Mouse (Mus musculus) liver, embryonic 13.5 days (tissue): ENCODE measurements around the gene Fscn2. TPM values are rescaled to one million over a fixed set of nuclear protein-coding genes. Genes with fewer than 3 reads are reported as not detected.

Experiments
- ATAC-seq: fragments of 200-750 bp; cut with Nextera tagmentation; 2 replicates; pipeline ENCODE4 v1.8.0; 2017; ENCODE audit warnings: low read depth, mild to moderate bottlenecking, moderate number of reproducible peaks, moderate library complexity
- DNase-seq: peaks from one replicate; pipeline ENCODE4 v3.0.0; 2022
- H3K27ac ChIP-seq: fragments of 300-500 bp; sonication (generic); 2 replicates; pipeline ENCODE4 v1.5.1; 2015; ENCODE audit warnings: moderate library complexity, mild to moderate bottlenecking, inconsistent platforms
- H3K27me3 ChIP-seq: fragments of 300-500 bp; sonication (generic); 2 replicates; pipeline ENCODE4 v1.6.1; 2015; ENCODE audit warnings: mild to moderate bottlenecking, inconsistent platforms
- H3K36me3 ChIP-seq: fragments of 300-500 bp; sonication (generic); 2 replicates; pipeline ENCODE4 v1.6.1; 2015; ENCODE audit warnings: mild to moderate bottlenecking, inconsistent platforms
- H3K4me1 ChIP-seq: fragments of 300-500 bp; sonication (generic); replicated peaks from 2 replicates; pipeline ENCODE4 v1.6.1; 2015; ENCODE audit warnings: inconsistent platforms
- H3K4me2 ChIP-seq: fragments of 300-500 bp; sonication (generic); 2 replicates; pipeline ENCODE4 v1.6.1; 2015; ENCODE audit warnings: inconsistent platforms, mild to moderate bottlenecking, moderate library complexity
- H3K4me3 ChIP-seq: fragments of 300-500 bp; sonication (generic); replicated peaks from 2 replicates; pipeline ENCODE4 v1.5.1; 2015; ENCODE audit warnings: mild to moderate bottlenecking, inconsistent platforms
- H3K9ac ChIP-seq: fragments of 300-500 bp; sonication (generic); 2 replicates; pipeline ENCODE4 v1.6.1; 2015; ENCODE audit warnings: mild to moderate bottlenecking, inconsistent platforms
- H3K9me3 ChIP-seq: fragments of 300-500 bp; sonication (generic); replicated peaks from 2 replicates; pipeline ENCODE4 v1.6.1; 2016; ENCODE audit warnings: inconsistent platforms
- WGBS: fragments of 180-500 bp; shearing (Covaris S2); methylation state at CpG from one replicate; pipeline ENCODE4 v1.1.7; 2015; ENCODE audit not compliant: insufficient replicate concordance; 5-methylcytosine and 5-hydroxymethylcytosine counted together
- polyA plus RNA-seq: library from polyadenylated mRNA; unstranded; fragments of >200 nt; fragmentation: Nextera tagmentation; extraction: Ambion mirVana; gene quantifications from 2 replicates; pipeline ENCODE4 v1.2.1, GENCODE M21; 2015

The Fscn2 gene
- polyA plus RNA-seq, 1 experiment from 2014 or later, result not detected

GRCm38 (mm10) chr11:120353500-120354303, 7.6 kb upstream of the Fscn2 start:
- Histone ChIP-seq H3K27me3 (peaks cover 29% of the 10 kb centered on the region), H3K4me3 (peak overlapping the region; percentile 51), H3K27ac (peak overlapping the region; percentile 93), H3K4me1 (peaks cover 97% of the 10 kb centered on the region), H3K4me2 (peak overlapping the region; percentile 78), H3K36me3 (no peaks in the 10 kb centered on the region), H3K9me3 (no peaks in the 10 kb centered on the region), H3K9ac (peak overlapping the region; percentile 79)
- DNase-seq (peak; percentile 93), ATAC-seq (peak; percentile 92)
- 5% methylated on average over 26 of the region's 26 CpGs for WGBS

- 72% methylated on average over 17 of the region's 17 CpGs for WGBS
- Histone ChIP-seq H3K4me1 (peaks cover 89% of the 10 kb centered on the region), H3K27me3 (peaks cover 23% of the 10 kb centered on the region), H3K9me3 (no peaks in the 10 kb centered on the region), H3K4me2 (peak overlapping the region; percentile 78), H3K36me3 (no peaks in the 10 kb centered on the region), H3K27ac (peak overlapping the region; percentile 93), H3K9ac (peak overlapping the region; percentile 79), H3K4me3 (peak overlapping the region; percentile 26)
- no peak for DNase-seq
- ATAC-seq, result no peak
Observed at GRCm38 (mm10) chr11:120354304-120355276, 6.7 kb upstream of the Fscn2 start.

GRCm38 (mm10) chr11:120355277-120356039, 5.9 kb upstream of the Fscn2 start:
- H3K4me2 ChIP-seq, result peak overlapping the region; percentile 78
- peak overlapping the region; percentile 79 for H3K9ac ChIP-seq
- no peaks in the 10 kb centered on the region for H3K36me3 ChIP-seq
- peaks cover 14% of the 10 kb centered on the region for H3K27me3 ChIP-seq
- H3K4me1 ChIP-seq, result peaks cover 80% of the 10 kb centered on the region
- peak overlapping the region; percentile 93 for H3K27ac ChIP-seq
- H3K9me3 ChIP-seq, result no peaks in the 10 kb centered on the region
- 41% methylated on average over 5 of the region's 5 CpGs for WGBS
- H3K4me3 ChIP-seq, result peak overlapping the region; percentile 26; the same call in 1 of the 2 replicates
- ATAC-seq, result peak; percentile 15; the same call in 1 of the 2 replicates
- peak; percentile 59 for DNase-seq

- H3K4me1 ChIP-seq, result peaks cover 71% of the 10 kb centered on the region
- no peaks in the 10 kb centered on the region for H3K9me3 ChIP-seq
- no peak overlapping the region for H3K9ac ChIP-seq
- ATAC-seq (no peak), DNase-seq (no peak)
- H3K4me3 ChIP-seq, result no peak overlapping the region
- no peaks in the 10 kb centered on the region for H3K36me3 ChIP-seq
- peak overlapping the region; percentile 93 for H3K27ac ChIP-seq
- no peak overlapping the region for H3K4me2 ChIP-seq
- peaks cover 9% of the 10 kb centered on the region; the same call in 1 of the 2 replicates for H3K27me3 ChIP-seq
- WGBS, result 81% methylated on average over 15 of the region's 15 CpGs
Observed at GRCm38 (mm10) chr11:120356319-120356840, 5.0 kb upstream of the Fscn2 start.

GRCm38 (mm10) chr11:120356900-120357299, 4.4 kb upstream of the Fscn2 start:
- Histone ChIP-seq H3K27me3 (peaks cover 5% of the 10 kb centered on the region; the same call in 1 of the 2 replicates), H3K4me2 (no peak overlapping the region), H3K4me1 (peaks cover 66% of the 10 kb centered on the region), H3K4me3 (no peak overlapping the region), H3K9ac (no peak overlapping the region), H3K27ac (peak overlapping the region; percentile 93), H3K9me3 (no peaks in the 10 kb centered on the region), H3K36me3 (no peaks in the 10 kb centered on the region)
- WGBS, result 80% methylated on average over 4 of the region's 4 CpGs
- DNase-seq, result no peak
- ATAC-seq, result no peak

GRCm38 (mm10) chr11:120357791-120358401, 3.4 kb upstream of the Fscn2 start:
- Histone ChIP-seq H3K4me2 (0 out of 2 replicates have a peak overlapping the region, but pooled peaks have one; percentile 9), H3K9me3 (no peaks in the 10 kb centered on the region), H3K27me3 (peaks cover 6% of the 10 kb centered on the region; the same call in 1 of the 2 replicates), H3K4me1 (peaks cover 56% of the 10 kb centered on the region), H3K36me3 (no peaks in the 10 kb centered on the region), H3K27ac (peak overlapping the region; percentile 26; the same call in 1 of the 2 replicates), H3K9ac (0 out of 2 replicates have a peak overlapping the region, but pooled peaks have one; percentile 2), H3K4me3 (no peak overlapping the region)
- ATAC-seq (no peak), DNase-seq (no peak)
- 37% methylated on average over 10 of the region's 10 CpGs for WGBS

GRCm38 (mm10) chr11:120359391-120359790, 1.9 kb upstream of the Fscn2 start:
- ATAC-seq (no peak), DNase-seq (no peak)
- Histone ChIP-seq H3K36me3 (no peaks in the 10 kb centered on the region), H3K27me3 (peaks cover 11% of the 10 kb centered on the region; the same call in 1 of the 2 replicates), H3K27ac (no peak overlapping the region), H3K4me1 (peaks cover 41% of the 10 kb centered on the region), H3K9ac (no peak overlapping the region), H3K9me3 (no peaks in the 10 kb centered on the region), H3K4me3 (no peak overlapping the region), H3K4me2 (no peak overlapping the region)
- 78% methylated on average over 6 of the region's 6 CpGs for WGBS

GRCm38 (mm10) chr11:120360062-120360461, 1.3 kb upstream of the Fscn2 start:
- Histone ChIP-seq H3K4me2 (no peak overlapping the region), H3K9me3 (no peaks in the 10 kb centered on the region), H3K4me3 (no peak overlapping the region), H3K36me3 (no peaks in the 10 kb centered on the region), H3K9ac (no peak overlapping the region), H3K27ac (no peak overlapping the region), H3K4me1 (peaks cover 34% of the 10 kb centered on the region), H3K27me3 (peaks cover 11% of the 10 kb centered on the region; the same call in 1 of the 2 replicates)
- DNase-seq (no peak), ATAC-seq (no peak)
- 45% methylated on average over 8 of the region's 8 CpGs for WGBS

- 69% methylated on average over 5 of the region's 5 CpGs for WGBS
- H3K4me3 ChIP-seq, result no peak overlapping the region
- ATAC-seq, result no peak
- H3K27me3 ChIP-seq, result peaks cover 11% of the 10 kb centered on the region; the same call in 1 of the 2 replicates
- no peak overlapping the region for H3K27ac ChIP-seq
- no peaks in the 10 kb centered on the region for H3K36me3 ChIP-seq
- H3K4me1 ChIP-seq, result peaks cover 27% of the 10 kb centered on the region
- no peaks in the 10 kb centered on the region for H3K9me3 ChIP-seq
- no peak overlapping the region for H3K4me2 ChIP-seq
- no peak overlapping the region for H3K9ac ChIP-seq
- no peak for DNase-seq
Observed at GRCm38 (mm10) chr11:120360755-120361154, 579 bp upstream of the Fscn2 start.

GRCm38 (mm10) chr11:120362891-120363290, 1.6 kb downstream of the Fscn2 start:
- Histone ChIP-seq H3K27me3 (peaks cover 11% of the 10 kb centered on the region; the same call in 1 of the 2 replicates), H3K4me2 (no peak overlapping the region), H3K36me3 (no peaks in the 10 kb centered on the region), H3K27ac (no peak overlapping the region), H3K9me3 (no peaks in the 10 kb centered on the region), H3K9ac (no peak overlapping the region), H3K4me1 (peaks cover 9% of the 10 kb centered on the region), H3K4me3 (no peak overlapping the region)
- ATAC-seq, result no peak
- no peak for DNase-seq
- 73% methylated on average over 6 of the region's 6 CpGs for WGBS
